Mouse (Mus musculus) CD4-positive naive resting alpha-beta T cell, adult 57 days (primary cell): ENCODE data around the gene Gm21936. TPM values are rescaled to one million over a fixed set of nuclear protein-coding genes. Genes with fewer than 3 reads are reported as not detected.

Source experiments
- total RNA-seq: library from RNA; stranded (reverse); gene quantifications from one replicate; pipeline ENCODE4 v1.2.4, GENCODE M21; 2023

Gene Gm21936
- not detected for total RNA-seq

GRCm38 (mm10) chr12:87795212-87795611, at the start of gene Gm21936:
Gm21936 (plus strand) TSS chr12:87795512.

GRCm38 (mm10) chr12:87775655-87776054, 19.7 kb upstream of the Gm21936 start, which contains the start of gene Gm21319:
Gm21319 (minus strand) TSS chr12:87775755.

GRCm38 (mm10) chr12:87816277-87816676, 21.0 kb downstream of the Gm21936 start, which contains the start of gene BB287469:
BB287469 (plus strand) TSS chr12:87816577.

GRCm38 (mm10) chr12:87842239-87842638, 46.9 kb downstream of the Gm21936 start, which contains the start of gene Gm2001:
Gm2001 (minus strand) TSS chr12:87842339.

Other genes starting within 250 kb of the Gm21936 start
- not detected for gene Oog1, start 192.8 kb upstream of the Gm21936 start, total RNA-seq
- gene Gm4027, start 176.6 kb upstream of the Gm21936 start, total RNA-seq, result not detected
- gene Gm16381, start 150.9 kb upstream of the Gm21936 start, total RNA-seq, result not detected
- gene Gm21319, start 19.8 kb upstream of the Gm21936 start, total RNA-seq, result not detected
- gene BB287469, start 21.1 kb downstream of the Gm21936 start, total RNA-seq, result not detected
- gene Gm2001, start 46.8 kb downstream of the Gm21936 start, total RNA-seq, result not detected
- not detected for gene Gm2016, start 78.6 kb downstream of the Gm21936 start, total RNA-seq
- not detected for gene Gm2022, start 99.9 kb downstream of the Gm21936 start, total RNA-seq
- not detected for gene Gm2035, start 124.3 kb downstream of the Gm21936 start, total RNA-seq
- gene Gm2042, start 158.6 kb downstream of the Gm21936 start, total RNA-seq, result not detected
- gene Gm2075, start 216.3 kb downstream of the Gm21936 start, total RNA-seq, result not detected
- not detected for gene Gm6803, start 223.3 kb downstream of the Gm21936 start, total RNA-seq
- not detected for gene Gm2056, start 231.5 kb downstream of the Gm21936 start, total RNA-seq